Mouse (Mus musculus): Measurements from ENCODE around the gene Clybl.

GRCm38 (mm10) chr14:122296864-122297263 lies 115.4 kb downstream of the Clybl start:
- TF ChIP-seq CTCF (IDR thresholded peaks at IDR 0.05; ENCODE audit: extremely low read depth, insufficient read depth, low read length), result no peak
- no peak for TF ChIP-seq POLR2A (IDR thresholded peaks at IDR 0.05; ENCODE audit: extremely low read depth, insufficient read depth, low read length)

All from cortical plate, adult 2 months (tissue).